Mouse (Mus musculus) mesoderm, embryonic 11.5 days (tissue): Measurements from ENCODE around the gene Tm9sf4.

Experiments used
- DNase-seq: peaks from one replicate; pipeline ENCODE4 v3.0.0-alpha.2; 2012; ENCODE audit warnings: low read depth, low spot score

The Tm9sf4 gene

DNA sequence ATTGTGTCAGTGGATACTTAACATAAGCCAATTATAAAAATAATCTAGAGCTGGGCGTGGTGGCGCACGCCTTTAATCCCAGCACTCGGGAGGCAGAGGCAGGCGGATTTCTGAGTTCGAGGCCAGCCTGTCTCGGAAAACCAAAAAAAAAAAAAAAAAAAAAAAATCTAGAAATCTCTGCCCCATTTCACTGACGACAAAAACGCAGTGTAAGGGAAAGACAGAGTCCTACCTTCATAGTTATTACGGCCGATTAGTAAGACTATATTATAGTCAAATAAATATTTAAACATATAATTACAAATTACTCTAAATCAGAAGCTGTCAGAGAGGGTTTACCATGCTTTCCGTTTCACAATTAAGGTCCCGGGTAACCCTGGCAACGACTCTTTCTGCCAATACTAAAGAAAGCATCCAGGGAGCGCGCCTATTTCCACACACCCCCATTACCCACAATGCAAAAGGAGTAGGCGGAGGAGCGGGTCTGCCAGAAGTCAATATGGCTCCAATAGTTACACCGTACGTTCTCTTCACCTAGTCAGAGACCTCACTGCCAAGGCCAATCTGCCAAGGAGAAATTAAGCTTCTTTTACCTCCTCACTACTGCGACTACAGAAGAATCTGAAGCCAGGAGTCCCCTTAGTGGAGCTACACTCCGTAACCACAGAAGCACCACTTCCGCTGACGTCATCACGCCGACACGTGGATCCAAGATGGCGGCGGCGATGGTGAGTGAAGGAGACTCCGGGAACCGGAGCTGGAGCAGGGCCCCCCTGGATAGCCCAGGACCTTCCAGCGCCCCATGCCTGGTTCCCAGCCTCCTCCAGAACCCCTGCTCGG lies at the start of gene Tm9sf4:
TSS of gene Tm9sf4 (plus strand) at position 460 of the 840 bp plus-strand sequence.
- peak; percentile 92 for DNase-seq

DNA sequence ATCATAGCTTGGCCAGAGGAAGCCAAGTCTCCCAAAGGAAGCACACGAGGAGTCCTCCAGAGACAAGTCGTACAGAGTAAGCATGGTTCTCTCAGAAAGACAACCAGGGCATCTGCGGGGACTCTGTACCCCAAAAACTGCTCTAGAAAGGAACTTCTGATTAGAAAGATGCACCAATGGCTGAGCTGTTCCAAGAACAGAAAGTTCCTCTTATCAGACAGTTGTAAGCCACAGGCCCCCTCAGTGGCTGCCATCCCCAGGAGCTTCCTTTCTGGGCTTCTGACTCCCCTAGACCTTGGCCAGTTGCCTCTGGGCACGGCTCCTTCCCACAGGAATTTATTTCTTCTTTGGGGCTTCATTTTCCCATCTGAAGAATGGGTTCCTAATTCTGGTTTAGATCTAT lies 45.4 kb upstream of the Tm9sf4 start:
- DNase-seq: no peak

DNA sequence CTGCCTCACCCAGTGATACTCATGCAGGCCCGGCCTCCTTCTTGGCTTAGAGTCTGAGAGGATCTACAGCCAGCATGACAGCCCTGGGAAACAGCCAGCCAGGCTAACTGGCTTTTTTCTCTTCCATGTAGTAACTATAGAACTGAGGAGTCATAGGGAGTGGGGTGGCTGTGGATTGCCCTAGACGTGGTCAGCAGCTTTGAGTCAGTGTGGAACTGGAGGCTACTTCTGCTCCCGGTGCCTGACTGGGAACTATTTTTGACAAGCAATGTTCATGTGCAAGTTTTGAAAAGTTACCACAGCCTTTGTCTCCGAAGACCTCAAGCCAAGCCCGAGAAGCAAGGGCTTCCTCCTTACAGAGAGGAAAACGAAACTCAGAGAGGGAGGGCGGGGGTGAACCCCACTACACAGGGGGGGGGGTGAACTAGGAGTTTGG lies 44.0 kb upstream of the Tm9sf4 start:
- DNase-seq: no peak

DNA sequence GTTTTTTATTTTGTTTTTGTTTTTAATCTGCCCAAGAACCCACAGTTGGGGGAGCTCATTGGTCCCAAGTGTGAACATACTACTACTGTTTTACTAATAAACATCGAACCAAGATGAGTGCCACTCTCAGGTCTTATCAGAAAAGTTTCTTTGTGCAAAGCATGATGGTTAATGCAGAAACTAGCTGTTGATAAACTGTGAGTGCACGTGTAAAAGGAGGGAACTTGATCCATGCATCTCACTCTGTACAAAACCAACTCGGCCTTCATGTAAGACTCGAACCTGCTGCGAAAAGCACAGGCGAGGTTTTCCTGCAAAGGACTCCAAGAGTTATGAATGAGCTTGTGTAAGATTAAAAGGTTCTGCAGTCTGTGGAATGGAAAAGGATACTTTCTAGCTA lies 41.6 kb upstream of the Tm9sf4 start:
- DNase-seq: no peak

DNA sequence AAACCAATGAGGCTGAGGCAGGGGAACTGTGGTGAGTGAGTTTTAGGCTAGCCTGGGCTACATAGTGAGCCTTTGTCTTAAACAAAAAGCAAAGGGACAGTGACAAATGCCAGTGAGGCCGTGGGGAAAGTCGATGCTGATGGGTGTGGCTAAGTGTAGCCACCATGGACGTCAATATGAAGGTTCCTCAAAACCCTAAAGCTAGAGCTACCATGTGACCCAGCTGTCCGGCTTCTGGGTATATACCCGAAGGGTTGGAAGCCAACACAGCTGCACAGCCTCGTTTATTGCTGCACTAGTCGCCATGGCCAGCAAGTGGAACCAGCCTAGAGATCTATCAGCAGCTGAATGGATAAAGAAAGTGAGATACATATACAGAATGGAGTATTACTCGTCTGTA lies 41.0 kb upstream of the Tm9sf4 start:
- DNase-seq: no peak

DNA sequence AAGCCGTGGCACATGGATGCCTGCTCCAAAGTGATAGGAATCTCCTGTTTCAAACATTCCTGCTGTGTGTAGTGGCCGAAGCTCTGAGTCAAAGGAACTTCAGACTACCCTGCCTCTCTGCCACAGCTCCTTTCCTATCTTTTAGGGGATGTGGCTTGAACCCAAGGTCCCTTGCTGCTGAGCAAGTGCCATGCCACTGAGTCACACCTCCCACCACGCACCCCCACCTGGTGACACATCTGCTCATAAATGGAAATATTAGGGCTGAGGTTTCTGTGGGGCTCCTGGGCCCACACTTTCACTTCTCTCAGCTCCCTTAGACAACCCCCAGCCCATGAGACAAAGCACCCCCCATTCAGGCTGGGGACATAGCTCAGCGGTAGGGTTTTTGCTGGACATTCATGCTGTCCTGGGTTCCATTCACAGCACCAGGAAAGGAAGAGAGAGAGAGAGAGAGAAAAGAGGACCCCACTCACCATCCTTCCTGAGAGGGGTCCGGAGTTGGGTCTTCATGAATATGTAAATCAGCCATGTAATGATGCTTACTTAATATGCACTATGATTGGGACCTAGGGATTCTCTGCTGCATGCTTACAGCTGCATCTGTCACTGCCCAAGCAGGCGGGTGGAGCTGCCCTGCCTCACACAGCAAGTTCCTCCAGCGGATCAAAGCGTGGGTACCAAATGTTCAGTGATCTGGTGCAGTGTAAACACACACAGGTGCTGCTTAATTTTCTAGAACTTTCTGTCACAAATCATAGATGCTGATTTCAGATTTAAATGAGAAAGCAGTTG lies 39.1 kb upstream of the Tm9sf4 start:
- DNase-seq: no peak

DNA sequence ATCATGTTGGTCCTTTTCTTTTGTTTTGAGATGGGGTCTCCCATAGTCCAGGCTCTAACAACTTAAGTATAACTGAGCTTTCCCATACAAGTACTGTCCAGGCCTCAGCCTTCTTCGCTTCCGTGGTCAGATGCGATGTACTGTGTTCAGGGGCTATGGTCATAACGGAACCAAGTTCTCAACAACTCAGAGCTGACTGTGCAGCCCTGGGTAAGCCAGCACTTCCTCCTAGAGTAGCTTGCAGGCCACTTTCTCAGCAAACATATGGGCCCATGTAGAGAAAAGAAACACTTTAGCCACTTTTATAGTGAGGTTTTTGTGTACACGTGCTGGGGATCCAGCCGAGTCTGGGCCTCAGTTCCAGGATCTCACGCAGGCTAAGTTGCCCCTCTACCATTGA lies 38.4 kb upstream of the Tm9sf4 start:
- no peak for DNase-seq

DNA sequence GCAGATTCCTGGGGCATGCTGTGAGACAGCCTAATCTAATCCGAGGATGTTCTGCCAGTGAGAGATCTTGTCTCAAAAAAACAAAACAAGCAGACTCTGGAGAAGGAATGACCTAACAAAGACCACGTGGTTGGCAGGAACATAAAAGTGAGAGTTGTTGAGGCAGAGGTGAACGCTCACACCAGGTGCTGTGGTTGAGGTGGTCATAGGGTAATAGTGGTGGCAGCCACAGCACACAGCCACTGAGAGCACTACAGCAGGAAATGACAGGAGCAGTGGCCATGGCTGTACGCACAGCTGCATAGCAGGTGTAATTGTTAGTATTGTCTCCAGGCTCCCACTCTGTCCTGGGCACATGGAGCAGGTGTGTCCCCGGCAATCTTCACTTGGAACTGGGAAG lies 35.2 kb upstream of the Tm9sf4 start:
- no peak for DNase-seq

DNA sequence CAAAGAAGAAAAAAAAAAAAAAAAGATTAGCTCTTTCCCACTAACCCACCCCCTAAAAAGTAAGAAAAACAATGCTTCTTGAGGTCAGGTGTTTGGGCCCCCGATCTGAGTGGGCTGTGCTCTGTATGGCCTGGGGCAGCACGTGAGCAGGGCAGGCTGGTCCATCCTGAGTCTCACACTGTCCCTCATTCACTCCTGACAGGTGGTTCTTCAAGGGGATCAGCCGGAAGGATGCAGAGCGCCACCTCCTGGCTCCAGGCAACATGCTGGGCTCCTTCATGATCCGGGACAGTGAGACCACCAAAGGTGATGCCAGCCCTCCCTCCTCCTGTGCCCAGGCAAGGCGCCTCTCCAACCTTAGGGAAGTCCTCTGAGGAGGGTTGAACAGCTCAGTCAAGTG lies 30.1 kb upstream of the Tm9sf4 start:
- DNase-seq: peak; percentile 28

DNA sequence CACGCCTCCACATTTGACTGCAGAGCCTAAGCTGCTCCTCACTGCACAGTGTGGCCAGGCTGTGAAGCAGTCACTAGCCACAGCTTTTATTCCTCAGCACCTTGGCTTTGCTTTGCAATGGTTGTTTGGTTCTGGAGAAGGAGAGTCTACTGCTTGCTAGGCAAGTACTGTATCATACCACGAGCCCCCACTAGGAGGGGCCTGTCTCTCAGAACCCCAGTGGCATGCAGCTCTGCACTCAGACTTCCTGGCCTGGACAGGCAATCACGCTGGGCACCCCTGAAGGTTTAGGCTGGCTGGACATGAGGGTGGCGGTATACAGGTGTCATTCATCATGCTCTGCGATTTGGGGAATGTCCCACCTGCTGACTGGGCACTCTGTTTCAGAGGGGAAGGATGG lies 26.9 kb upstream of the Tm9sf4 start:
- DNase-seq: peak; percentile 12

DNA sequence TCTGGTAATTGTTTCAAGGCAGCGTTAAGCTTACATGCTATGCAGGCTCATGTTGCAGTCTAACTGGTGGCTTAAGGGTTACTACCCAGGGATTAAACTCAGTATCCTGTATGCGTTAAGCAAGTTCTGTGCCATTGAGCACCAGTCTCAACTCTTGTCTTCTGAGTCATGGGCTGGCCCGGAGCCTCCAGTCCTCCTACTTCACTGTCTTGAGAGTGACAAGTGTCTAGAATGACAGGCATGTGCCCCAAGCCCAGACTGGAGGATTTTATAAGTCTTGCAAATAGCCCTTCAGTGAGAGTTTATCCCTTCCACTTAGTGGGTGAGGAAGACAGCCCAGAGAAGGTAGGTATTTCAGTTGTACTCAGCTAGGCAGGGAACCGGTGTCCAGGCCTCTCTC lies 24.9 kb upstream of the Tm9sf4 start:
- DNase-seq: no peak

DNA sequence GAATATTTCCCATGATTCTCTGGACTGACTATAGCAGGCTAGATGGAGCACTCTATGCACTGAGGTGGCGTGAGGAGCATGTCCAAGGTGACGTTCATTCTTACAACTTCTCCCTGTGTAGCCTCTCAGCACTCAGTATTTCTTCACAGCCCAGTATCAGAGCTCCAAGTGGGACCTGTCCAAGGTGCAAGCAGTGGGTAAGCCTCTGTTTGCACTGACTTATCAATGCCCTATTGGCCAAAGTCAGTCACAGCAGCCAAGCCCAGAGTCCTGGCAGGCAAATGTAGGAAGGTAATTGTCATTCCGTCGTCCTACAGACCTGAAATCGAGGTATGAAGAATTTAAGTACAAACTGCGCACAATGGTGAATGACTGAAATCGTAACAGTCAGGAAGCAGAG lies 21.9 kb upstream of the Tm9sf4 start:
- DNase-seq: no peak

DNA sequence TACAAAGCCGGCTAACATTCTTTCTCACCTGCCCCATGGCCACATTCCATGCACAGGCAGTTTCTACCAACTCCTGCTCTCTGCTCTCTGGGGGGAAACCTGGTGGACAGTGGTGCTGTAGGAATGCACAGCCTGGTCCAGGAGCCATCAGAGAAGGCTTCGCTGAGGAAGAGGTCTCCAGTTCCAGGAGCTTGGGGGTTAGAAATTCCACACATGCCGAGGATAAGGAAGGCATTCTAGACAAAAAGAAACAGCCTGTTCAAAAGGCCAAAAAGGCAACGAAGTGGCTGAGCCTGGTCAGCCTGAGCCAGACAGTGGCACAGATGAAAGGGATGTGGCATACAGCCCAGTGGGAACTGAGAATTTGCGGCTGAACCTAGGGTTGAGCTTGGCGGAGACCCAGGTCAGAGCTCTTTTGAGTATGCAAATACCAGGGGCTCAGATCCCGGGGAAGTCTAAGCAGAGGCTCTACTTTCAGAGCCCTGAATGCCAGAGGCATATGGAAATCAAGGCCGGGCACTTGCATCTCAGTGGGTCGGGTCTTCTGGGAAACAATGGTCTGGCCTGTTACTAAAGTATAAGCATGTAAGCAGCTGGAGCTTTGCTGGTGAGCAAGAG lies 21.0 kb upstream of the Tm9sf4 start:
- DNase-seq: peak; percentile 26

DNA sequence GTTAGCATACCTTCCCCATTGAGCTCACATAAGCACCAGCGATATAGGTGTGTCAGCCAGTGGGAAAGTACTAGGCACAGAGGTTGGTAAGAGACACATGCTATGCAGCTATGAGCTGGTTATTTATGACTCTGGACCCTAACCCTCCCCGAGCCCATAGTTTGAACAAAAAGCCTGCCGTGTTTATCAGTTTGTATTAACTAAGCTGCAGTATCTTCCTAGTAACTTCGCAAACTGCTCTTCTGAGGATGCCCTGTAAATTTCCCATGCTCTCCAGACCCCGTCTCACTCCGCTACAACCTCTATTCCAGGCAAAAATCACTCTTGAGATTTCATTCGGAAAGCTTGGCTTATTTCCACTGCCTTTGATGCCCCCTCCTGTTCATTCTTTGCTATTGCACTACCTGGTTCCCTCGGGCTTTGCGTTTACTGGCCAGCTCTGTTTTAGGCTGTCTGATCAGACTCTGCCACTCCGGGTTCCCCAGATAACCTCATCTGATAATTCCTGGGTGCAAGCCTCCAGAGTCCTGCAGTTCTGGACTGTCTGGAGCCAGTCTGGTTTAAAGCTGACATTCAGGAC lies 18.4 kb upstream of the Tm9sf4 start:
- peak; percentile 63 for DNase-seq

DNA sequence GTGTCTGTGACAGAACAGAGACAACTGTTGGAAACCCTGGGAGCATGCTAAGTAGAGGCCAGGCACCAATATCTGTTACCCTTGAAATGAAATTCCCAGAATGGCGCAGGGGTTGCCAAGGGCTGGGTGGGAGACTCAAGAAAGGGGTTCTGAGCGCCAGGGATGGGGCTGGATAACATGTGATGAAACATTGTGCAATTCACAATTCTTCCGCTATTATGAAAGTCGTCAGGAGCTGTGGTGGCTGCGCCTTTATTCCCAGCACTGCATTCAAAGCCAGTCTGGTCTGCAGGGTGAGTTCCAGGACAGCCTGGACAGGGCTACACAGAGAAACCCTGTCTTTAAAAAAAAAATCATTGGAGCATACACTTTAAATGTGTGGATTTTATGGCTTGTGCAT lies 15.8 kb upstream of the Tm9sf4 start:
- no peak for DNase-seq

DNA sequence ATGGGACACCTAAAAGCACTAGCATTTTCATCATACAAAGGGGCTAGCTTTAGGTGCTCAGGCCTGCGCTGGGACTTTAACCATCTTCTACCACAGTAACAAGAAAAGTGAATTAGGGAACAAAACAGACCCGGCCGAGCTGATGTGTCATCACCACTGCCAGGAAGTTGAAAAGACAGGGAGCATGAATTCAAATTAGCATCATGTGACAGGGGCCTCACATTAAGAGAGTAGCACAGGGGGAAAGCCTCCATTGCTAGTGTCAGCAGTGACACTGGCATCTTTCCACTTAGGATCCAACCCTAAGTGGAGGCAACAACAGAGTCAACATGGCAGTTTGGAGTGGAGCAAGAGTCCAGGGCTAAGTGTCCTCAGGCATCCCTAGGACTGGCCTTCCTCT lies 13.9 kb upstream of the Tm9sf4 start:
- DNase-seq: no peak

DNA sequence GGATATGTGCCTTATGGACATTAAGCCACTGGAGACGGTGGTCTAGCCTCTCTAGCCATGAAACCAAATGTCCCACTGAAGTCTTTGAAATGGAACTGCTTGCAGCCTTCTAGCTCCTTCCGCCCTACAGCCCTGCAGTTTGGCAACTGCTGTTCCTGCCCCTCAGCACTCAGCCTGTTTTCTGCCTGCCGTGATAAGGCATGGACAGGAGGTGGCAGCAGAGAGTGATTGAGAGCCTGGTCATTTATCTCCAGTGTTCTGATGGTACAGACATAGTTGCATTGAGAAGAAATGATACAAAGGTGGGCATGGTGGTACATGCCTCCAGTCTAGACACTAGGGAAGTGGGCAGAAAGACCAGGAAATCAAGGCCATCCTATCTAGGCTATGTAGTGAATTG lies 13.4 kb upstream of the Tm9sf4 start:
- DNase-seq: peak; percentile 62

DNA sequence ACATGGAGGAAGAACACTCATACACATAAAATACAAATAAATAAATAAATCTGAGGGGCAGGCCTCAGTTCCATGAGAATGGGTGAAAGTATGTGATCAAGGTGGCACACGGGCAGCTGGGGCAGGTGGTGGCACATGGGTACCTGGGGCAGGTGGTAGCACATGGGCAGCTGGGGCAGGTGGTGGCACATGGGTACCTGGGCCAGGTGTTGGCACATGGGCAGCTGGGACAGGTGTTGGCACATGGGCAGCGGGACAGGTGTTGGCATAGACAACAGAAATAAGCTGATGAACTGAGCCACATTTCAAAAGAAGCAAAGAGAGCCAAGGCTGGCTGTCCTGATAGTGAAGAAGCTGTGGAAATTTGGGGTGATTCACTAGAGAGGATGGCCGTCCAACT lies 11.4 kb upstream of the Tm9sf4 start:
- DNase-seq: no peak

DNA sequence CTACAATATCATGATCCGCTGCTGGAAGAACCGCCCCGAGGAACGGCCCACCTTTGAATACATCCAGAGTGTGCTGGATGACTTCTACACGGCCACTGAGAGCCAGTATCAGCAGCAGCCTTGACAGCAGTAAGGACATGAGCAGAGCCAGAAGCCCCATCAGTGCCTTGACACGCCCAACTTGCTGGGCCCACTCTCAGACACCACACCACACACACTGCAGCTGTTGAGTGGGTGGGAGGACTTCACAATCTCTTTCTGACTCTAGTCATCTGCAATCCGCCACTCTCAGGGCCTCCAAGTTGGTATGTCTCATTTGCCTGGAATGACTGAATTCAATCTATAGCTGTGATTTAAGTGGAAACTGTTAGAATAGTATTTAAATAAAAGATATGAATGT lies 10.1 kb upstream of the Tm9sf4 start:
- no peak for DNase-seq

DNA sequence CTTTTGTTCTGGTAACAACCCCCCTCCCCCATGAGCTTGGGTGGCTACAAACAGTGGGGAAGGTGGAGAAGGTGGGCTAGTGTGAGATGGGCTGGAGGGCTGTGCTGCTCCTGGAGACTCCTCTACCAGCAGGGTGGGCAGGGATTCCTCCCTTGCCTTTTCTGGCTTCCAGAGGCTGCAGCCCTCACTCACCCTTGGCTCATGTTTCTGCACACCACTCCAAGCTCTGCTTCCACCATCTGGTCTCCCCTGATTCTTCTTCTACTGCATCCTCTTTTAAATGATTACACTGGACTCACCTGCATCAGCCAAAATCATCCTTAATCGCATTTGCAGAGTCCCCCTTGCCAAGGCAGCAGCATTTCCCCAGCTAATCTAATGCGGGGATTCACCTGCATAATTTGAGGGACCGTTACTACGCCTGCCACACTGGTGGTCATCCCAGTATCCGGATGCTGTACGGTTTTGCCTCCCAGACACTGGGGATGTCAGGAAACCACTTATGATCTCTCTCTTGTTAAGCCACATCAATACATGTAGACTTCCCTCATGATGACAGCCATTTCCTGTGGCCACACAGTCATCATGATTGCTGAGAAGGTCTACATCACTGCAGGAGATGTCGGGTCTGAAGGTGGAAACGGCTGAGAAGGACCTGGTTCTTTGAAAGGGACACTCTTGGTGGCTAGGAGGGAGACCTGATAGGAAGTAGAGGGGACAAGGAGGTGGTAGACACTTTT lies 9.0 kb upstream of the Tm9sf4 start:
- DNase-seq: no peak

DNA sequence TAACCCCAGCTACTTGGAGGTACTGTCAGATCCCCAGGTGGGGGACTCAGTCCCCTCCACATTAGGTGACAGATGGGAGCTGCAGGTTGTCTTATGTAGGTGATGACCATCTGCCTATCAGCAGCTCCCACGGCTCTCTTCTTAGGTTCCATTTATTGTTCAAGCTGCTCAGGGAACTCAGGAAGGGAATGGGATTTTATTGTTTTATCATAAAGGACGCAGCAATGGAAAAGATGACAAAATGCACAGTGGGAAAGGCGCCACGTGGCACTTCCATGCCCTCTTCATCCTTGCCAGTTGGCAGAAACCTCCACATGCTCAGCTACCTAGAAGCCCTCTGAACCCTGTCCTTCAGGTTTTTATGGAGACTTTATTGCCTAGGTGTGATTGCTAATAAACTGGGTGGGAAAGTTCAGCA lies 8.1 kb upstream of the Tm9sf4 start:
- DNase-seq: no peak
